Mouse (Mus musculus) CH12.LX (cell line): ENCODE measurements at regions not wholly inside any gene's neighbourhood (a gene's known extent, or its start where the extent isn't known, plus 50 kb on each side); places are given as distances from the start of the nearest gene placed in this dataset.

Experiments used
- DNase-seq: peaks from one replicate; pipeline ENCODE4 v3.0.0-alpha.2; 2013; ENCODE audit errors: extremely low read depth
- H3K27ac ChIP-seq: 2 replicates; pipeline ENCODE4 v1.5.1; 2012; ENCODE audit warnings: low read depth, mild to moderate bottlenecking, control low read depth, moderate library complexity; ENCODE audit not compliant: insufficient read depth
- H3K27me3 ChIP-seq: replicated peaks from 2 replicates; pipeline ENCODE3; 2012; ENCODE audit warnings: inconsistent platforms
- H3K36me3 ChIP-seq, 2 experiments: replicated peaks in 1 of 2; 2 replicates each; pipeline versions ENCODE3 to v1.6.1; 2012; ENCODE audit warnings: inconsistent platforms in 1 of 2, low read length in 1 of 2, mild to moderate bottlenecking in 1 of 2, mixed read lengths in 1 of 2, moderate library complexity in 1 of 2; ENCODE audit not compliant: control insufficient read depth in 1 of 2, insufficient read depth in 1 of 2
- H3K4me1 ChIP-seq, 2 experiments: 2 replicates each; pipeline ENCODE4 v1.6.1; 2012; ENCODE audit warnings: inconsistent platforms in 1 of 2, moderate library complexity in 1 of 2; ENCODE audit not compliant: insufficient read depth in 2 of 2, control insufficient read depth in 1 of 2
- H3K4me2 ChIP-seq: 2 replicates; pipeline ENCODE4 v1.6.1; 2012; ENCODE audit warnings: low read depth, mild to moderate bottlenecking, control low read depth; ENCODE audit not compliant: poor library complexity, insufficient read depth, severe bottlenecking
- H3K4me3 ChIP-seq, 3 experiments: fragments of 150-350 bp in 1 of 3; sonication (generic) in 1 of 3; replicated peaks in 1 of 3; 2 replicates each; pipeline versions ENCODE3 to v1.5.1; 2011 to 2012; ENCODE audit warnings: low read depth in 2 of 3, low read length in 2 of 3, mild to moderate bottlenecking in 2 of 3, moderate library complexity in 2 of 3, control low read depth in 1 of 3, improper control_type of control experiment in 1 of 3, inconsistent platforms in 1 of 3, mixed read lengths in 1 of 3; ENCODE audit not compliant: poor library complexity in 1 of 3
- H3K79me2 ChIP-seq: replicated peaks from 2 replicates; pipeline ENCODE4 v1.6.1; 2012; ENCODE audit warnings: mild to moderate bottlenecking, moderate library complexity; ENCODE audit not compliant: control insufficient read depth, poor library complexity, insufficient read depth, severe bottlenecking; ENCODE audit errors: extremely low read depth
- H3K9ac ChIP-seq: 2 replicates; pipeline ENCODE4 v1.6.1; 2012; ENCODE audit warnings: low read depth, mild to moderate bottlenecking, control low read depth, moderate library complexity; ENCODE audit not compliant: insufficient read depth
- H3K9me3 ChIP-seq: replicated peaks from 2 replicates; pipeline ENCODE3; 2012; ENCODE audit warnings: low read length, inconsistent platforms, mixed read lengths
- BHLHE40 ChIP-seq: IDR thresholded peaks from 2 replicates; pipeline ENCODE4 v1.6.1; 2011; ENCODE audit warnings: mild to moderate bottlenecking, low read depth, low read length, improper control_type of control experiment
- CTCF ChIP-seq, 2 experiments: IDR thresholded peaks in 1 of 2; conservative IDR thresholded peaks in 1 of 2; 2 replicates each; pipeline ENCODE4 v1.5.1; 2011 to 2012; ENCODE audit warnings: low read depth in 2 of 2, low read length in 2 of 2, improper control_type of control experiment in 1 of 2, inconsistent platforms in 1 of 2, mild to moderate bottlenecking in 1 of 2, moderate library complexity in 1 of 2
- ETS1 ChIP-seq: conservative IDR thresholded peaks from 2 replicates; pipeline ENCODE4 v1.6.1; 2012; ENCODE audit warnings: low read depth, mild to moderate bottlenecking, inconsistent platforms, low read length, improper control_type of control experiment, moderate library complexity
- HCFC1 ChIP-seq: IDR thresholded peaks from 2 replicates; pipeline ENCODE4 v1.6.1; 2012; ENCODE audit warnings: low read depth, mild to moderate bottlenecking, inconsistent platforms, low read length, improper control_type of control experiment
- JUN ChIP-seq: IDR thresholded peaks from 2 replicates; pipeline ENCODE4 v1.6.1; 2011; ENCODE audit warnings: low read depth, mild to moderate bottlenecking, low read length, improper control_type of control experiment, moderate library complexity; ENCODE audit not compliant: insufficient read depth
- MAX ChIP-seq: IDR thresholded peaks from 2 replicates; pipeline ENCODE4 v1.6.1; 2011; ENCODE audit warnings: low read length, improper control_type of control experiment
- MEF2A ChIP-seq: IDR thresholded peaks from 2 replicates; pipeline ENCODE4 v1.6.1; 2014; ENCODE audit warnings: low read depth, mild to moderate bottlenecking, inconsistent platforms, low read length, improper control_type of control experiment, borderline replicate concordance
- MXI1 ChIP-seq: IDR thresholded peaks from 2 replicates; pipeline ENCODE4 v1.6.1; 2011; ENCODE audit warnings: mild to moderate bottlenecking, low read depth, low read length, improper control_type of control experiment
- MYC ChIP-seq: IDR thresholded peaks from 2 replicates; pipeline ENCODE4 v1.6.1; 2011; ENCODE audit warnings: low read depth, mild to moderate bottlenecking, improper control_type of control experiment, low read length
- PAX5 ChIP-seq: IDR thresholded peaks from 2 replicates; pipeline ENCODE4 v1.6.1; 2012; ENCODE audit warnings: low read length, inconsistent platforms, mixed read lengths
- RCOR1 ChIP-seq: conservative IDR thresholded peaks from 2 replicates; pipeline ENCODE4 v1.6.1; 2012; ENCODE audit warnings: low read depth, mild to moderate bottlenecking, inconsistent platforms, low read length, improper control_type of control experiment
- SMC3 ChIP-seq: IDR thresholded peaks from 2 replicates; pipeline ENCODE4 v1.6.1; 2011; ENCODE audit warnings: low read depth, low read length, improper control_type of control experiment
- TBP ChIP-seq: conservative IDR thresholded peaks from 2 replicates; pipeline ENCODE4 v1.6.1; 2011; ENCODE audit warnings: low read depth, low read length, improper control_type of control experiment
- TCF12 ChIP-seq: IDR thresholded peaks from 2 replicates; pipeline ENCODE4 v1.6.1; 2014; ENCODE audit warnings: low read depth, mild to moderate bottlenecking, inconsistent platforms, low read length, improper control_type of control experiment
- UBTF ChIP-seq: IDR thresholded peaks from 2 replicates; pipeline ENCODE4 v1.6.1; 2012; ENCODE audit warnings: low read depth, mild to moderate bottlenecking, inconsistent platforms, low read length, improper control_type of control experiment, moderate library complexity
- ZC3H11A ChIP-seq: IDR thresholded peaks from 2 replicates; pipeline ENCODE4 v1.6.1; 2012; ENCODE audit warnings: low read depth, mild to moderate bottlenecking, inconsistent platforms, low read length, improper control_type of control experiment
- dilution Hi-C: fragments of 300-500 bp; cut with MboI; formaldehyde crosslinking; loops from 2 replicates; pipeline ENCODE4 v1.14.3; 2020; ENCODE audit warnings: low sequenced_read_pairs; ENCODE audit not compliant: extremely low pct_unique_long_range_greater_than_20kb, extremely low pct_ligation_motif_present
- in situ Hi-C: fragments of 300-500 bp; cut with MboI; formaldehyde crosslinking; loops from 3 replicates; pipeline ENCODE4 v1.14.3; 2019; ENCODE audit warnings: low sequenced_read_pairs, low pct_ligation_motif_present, low pct_unique_long_range_greater_than_20kb, mixed read lengths

DNA sequence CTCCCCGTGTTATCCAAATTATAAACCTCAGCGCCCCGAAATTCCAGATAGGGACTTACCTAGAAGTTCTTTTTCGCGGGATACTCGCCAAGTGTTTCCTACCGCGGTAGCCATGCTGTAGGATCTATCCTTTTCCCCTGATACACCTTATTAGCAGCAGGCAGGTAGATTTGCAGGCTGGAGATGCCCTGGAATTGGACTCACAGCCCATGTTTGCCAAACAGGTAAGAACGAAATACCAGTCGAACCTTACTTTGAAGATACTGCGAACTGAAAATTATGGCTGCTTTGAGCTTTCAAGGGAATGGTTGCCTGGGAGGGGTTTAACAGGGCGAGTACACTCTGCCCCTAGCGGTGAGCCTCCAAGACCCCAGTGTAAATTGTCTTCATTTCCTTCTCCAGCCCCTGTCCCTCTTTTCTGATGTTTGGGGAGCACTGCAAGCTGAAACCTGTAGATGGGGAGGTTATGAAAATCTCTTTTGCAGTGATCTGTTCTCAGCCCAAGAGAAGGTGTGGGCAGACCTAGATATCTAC is 149.8 kb upstream of the Agtr2 start:
- no peaks in the 10 kb centered on the region for H3K9me3 ChIP-seq
- H3K27ac ChIP-seq: no peak overlapping the region
- no peaks in the 10 kb centered on the region for H3K4me1 ChIP-seq
- peak overlapping the region; percentile 66 for H3K9ac ChIP-seq
- H3K36me3 ChIP-seq: no peaks in the 10 kb centered on the region
- peak; percentile 0 for DNase-seq
- H3K27me3 ChIP-seq: no peaks in the 10 kb centered on the region
- TF ChIP-seq MYC (no peak), CTCF (conservative IDR thresholded peaks at IDR 0.05 in 1 of 2, IDR thresholded peaks at IDR 0.05 in 1 of 2; ENCODE audit: low read depth in 2 of 2, low read length in 2 of 2) (peak in 1 of 2 experiments; percentile 61; a peak in 2 of 4 replicates), MXI1 (no peak)
- dilution Hi-C loops: no loop called here
- no peaks in the 10 kb centered on the region for H3K79me2 ChIP-seq
- in situ Hi-C loops: no loop called here
- peak overlapping the region; percentile 81; the same call in 1 of the 2 replicates for H3K4me2 ChIP-seq
- H3K4me3 ChIP-seq: peak overlapping the region in 2 of 3 experiments; percentile 45 to 87

DNA sequence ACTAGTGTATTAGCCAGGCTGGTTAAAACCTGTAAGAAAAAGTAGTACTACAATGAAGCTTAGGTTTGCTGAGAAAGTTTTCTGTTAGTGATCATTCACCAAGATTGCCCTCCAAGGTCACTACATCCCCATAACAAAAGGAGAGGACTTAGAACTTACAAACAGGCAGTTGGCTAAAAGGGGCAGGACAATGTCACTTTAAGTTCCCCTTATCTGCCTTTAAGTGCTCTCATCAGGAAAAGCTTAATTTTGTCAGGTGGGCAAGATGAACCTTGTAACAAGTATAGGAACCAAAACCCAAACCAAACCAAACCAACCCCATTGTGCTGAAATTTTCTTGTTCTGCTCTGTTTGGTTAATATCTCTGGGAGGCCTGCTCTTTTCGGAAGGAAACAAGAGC is 139.9 kb upstream of the Agtr2 start:
- no peak overlapping the region for H3K9ac ChIP-seq
- H3K4me1 ChIP-seq: no peaks in the 10 kb centered on the region
- in situ Hi-C loops (no loop called here), dilution Hi-C loops (no loop called here)
- H3K27ac ChIP-seq: no peak overlapping the region
- TF ChIP-seq RCOR1 (no peak), MEF2A (no peak), TBP (no peak), HCFC1 (no peak), PAX5 (no peak), UBTF (no peak), SMC3 (no peak), BHLHE40 (no peak), JUN (no peak), ZC3H11A (no peak), TCF12 (no peak), ETS1 (no peak), MAX (no peak)
- H3K79me2 ChIP-seq: no peaks in the 10 kb centered on the region
- no peak for DNase-seq
- no peak overlapping the region for H3K4me2 ChIP-seq
- H3K9me3 ChIP-seq: no peaks in the 10 kb centered on the region
- H3K27me3 ChIP-seq: no peaks in the 10 kb centered on the region
- no peak overlapping the region for H3K4me3 ChIP-seq
- H3K36me3 ChIP-seq: no peaks in the 10 kb centered on the region
